Mouse (Mus musculus) right cerebral cortex, adult 18-20 months (tissue): ENCODE measurements around the gene 4930558C23Rik.
"Not testable (repeated sequence)": the region's sequence is repeated elsewhere in the genome, so short reads cannot be mapped to it uniquely, and the experiment has no call there.

Experiments
- DNase-seq: peaks from one replicate; pipeline ENCODE4 v3.0.0; 2022; ENCODE audit warnings: mixed read lengths

Gene 4930558C23Rik

DNA sequence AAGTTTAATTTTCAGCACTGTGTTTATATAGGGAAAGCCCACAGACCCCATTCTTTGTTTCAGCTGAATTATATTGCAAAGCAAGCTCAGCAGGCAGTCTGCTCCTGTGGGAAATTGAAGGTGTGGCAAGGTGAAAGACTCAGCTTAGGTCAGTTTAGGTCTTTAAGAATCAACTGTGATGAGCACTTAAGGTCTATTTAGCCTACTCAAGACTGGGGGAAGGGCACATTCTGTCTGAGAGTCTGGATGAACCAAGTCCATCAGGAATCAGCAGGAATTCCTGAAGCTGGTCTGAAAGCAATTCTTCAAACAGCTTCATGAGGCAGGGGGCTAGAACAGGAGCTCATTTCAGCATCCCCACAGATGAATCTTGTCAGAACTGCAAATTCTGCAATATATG lies 32.5 kb downstream of the 4930558C23Rik start:
- DNase-seq, result no peak

DNA sequence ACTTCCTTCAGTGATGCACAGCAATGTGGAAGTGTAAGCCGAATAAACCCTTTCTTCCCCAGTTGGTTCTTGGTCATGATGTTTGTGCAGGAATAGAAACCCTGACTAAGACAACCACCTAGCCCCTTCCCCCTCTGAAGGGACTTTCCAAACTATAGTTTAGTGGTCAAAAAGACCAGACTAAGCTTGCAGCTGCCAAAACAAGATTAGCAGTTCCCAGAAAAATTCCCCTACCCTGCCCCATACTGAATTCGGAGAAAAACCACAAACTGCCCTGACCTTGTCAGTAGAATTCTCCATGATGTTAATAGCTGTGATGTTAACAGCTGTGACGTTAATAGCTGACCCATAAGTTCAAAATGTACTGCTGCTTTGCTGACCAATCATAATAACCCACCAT lies 42.4 kb downstream of the 4930558C23Rik start:
- DNase-seq, result not testable (repeated sequence)

DNA sequence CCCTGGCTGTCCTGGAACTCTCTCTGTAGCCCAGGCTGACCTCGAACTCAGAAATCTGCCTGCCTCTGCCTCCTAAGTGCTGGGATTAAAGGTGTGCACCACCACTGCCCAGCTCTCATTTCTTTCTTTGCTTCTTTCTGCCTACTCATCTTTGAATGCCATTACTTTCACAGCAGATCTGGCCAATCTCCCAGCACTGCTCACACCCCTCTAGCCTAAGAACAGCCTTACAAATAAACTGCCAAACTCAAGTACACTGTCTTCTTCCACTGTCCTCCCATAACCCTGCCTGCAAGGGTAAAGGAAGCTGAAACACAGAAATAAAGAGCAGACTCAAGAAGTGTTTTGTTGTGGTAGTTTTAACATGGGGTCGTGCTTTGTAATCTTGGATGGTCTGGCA lies 44.9 kb downstream of the 4930558C23Rik start:
- DNase-seq, result peak; percentile 12

DNA sequence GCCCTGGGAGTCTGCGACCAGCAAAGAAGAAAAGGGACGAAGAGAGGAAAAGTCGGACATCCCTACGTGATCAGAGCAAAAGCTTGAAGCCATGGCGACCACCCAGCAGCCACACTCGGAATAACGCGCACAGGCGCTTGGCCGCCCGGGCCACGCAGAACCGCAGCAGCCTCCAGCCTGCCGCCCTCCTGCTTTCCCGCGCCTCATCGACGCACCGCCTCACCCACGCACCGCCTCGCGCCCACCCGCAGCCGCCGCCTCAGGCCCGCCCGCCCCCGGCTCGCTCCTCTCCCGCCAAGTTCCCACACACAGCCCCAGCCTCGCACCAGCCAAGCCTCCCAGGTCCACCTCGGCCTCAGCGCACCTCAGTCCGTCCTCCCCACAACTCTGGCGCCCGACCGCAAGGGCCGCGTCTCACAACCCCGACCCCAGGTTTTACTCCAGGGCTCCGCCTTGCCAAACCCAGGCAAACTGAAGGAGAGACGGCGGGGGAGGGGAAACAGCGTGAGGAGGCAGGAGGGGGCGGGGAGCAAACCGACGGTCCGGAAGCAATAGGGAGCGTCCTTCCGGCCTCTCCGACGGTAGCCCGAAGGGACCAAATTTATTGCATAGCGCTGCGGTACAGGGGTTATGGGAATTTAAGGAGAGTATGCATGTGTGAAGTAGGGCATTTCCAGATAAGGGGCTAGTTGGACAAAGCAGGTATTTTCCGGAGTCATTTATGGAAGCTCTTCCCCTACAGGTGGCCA lies 45.8 kb downstream of the 4930558C23Rik start, which contains the start of gene Setdb1:
Gene Setdb1, minus strand, starts transcription at position 502 of the 749 bp plus-strand sequence.
- DNase-seq, result peak; percentile 94

DNA sequence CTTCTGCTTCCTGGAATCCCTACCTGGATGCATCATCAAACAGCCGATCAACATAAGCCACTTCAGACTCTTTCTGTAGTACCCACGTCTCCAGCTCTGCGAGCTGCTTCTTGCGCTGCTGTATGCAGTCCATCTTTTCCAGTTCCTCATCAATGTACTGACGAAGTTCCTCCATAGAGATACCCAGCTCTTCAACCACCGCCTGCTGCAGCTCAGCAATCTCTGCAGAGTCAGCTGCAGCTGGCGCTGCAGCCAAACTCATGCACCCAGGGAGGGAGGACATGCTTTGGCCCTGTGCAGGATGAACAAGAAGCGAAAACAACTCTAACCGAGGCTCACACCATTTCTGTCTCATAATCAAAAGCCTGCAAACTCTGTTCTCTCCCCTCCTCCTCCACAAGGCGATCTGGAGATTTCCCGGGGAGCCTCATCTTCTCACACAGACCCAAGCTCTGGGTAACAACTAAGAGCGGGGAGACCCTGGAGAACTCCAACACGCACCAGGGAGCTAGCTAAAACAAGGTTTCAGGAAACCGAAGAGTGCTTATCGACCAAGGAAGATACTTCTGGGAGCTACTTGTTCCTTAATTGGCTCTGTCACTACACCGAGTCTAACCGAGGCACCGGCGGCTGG lies 46.6 kb downstream of the 4930558C23Rik start:
- not testable (repeated sequence) for DNase-seq

- no peak for DNase-seq
Measured at GRCm38 (mm10) chr3:95349491-95349890, 53.1 kb downstream of the 4930558C23Rik start.

DNA sequence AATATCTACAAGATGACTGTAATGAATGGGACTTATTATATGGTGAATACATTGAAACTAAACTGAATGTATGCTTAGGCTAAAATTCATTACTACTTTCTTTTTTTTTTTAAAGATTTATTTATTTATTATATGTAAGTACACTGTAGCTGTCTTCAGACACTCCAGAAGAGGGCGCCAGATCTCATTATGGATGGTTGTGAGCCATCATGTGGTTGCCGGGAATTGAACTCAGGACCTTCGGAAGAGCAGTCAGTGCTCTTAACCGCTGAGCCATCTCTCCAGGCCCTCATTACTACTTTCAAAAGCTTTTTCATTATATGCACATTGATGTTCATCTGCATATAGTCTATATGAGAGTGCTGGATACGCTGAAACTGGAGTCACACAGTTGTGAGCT lies 54.3 kb downstream of the 4930558C23Rik start:
- not testable (repeated sequence) for DNase-seq

DNA sequence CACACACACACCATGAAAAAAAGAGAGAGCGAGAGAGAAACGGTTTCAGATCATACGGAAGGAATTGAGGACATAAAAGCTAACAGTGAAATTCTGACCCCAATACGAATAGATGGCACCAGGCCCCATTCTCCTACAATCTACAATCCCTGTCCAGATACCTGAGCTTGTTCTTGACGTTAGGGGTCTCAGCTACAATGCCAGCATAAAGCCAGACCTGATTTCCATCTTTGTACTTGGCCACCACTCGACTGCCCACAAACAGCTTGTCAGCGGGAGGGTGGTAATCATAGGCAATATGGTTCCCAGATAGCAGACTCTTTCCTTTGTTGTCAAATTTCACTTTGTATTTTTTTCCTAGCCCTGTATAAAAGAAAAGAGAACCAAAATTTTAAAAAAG lies 56.2 kb downstream of the 4930558C23Rik start:
- DNase-seq, result no peak

DNA sequence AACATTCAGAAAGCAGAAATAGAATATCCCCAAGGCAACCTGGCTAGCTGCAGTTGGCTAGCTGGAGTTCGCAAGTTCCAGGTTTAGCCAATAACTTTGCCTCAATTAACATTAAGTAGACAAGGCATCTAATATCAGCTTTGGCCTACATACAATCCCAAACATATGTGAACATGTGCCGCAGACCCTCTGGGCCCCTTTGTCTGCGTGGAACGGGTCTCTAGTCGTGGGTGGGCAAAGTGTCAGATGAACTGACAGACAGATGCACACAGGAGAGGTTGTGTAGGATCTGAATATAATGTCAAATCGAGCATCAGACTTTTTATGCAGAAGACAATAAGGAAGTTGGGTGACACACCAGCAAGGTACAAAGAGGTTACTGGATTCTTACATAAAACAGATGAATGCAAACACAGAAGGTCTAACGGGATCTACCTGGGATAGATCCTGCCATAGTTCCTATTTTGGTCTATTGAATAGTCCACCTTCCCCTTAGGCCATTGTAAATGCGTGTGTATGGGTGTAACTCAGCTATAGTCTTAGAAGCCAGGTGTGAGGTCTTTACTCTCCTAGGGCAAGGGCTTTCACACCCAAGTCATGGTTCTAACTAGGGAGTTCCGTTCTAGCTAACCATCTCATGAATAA lies 59.2 kb downstream of the 4930558C23Rik start:
- DNase-seq, result not testable (repeated sequence)

DNA sequence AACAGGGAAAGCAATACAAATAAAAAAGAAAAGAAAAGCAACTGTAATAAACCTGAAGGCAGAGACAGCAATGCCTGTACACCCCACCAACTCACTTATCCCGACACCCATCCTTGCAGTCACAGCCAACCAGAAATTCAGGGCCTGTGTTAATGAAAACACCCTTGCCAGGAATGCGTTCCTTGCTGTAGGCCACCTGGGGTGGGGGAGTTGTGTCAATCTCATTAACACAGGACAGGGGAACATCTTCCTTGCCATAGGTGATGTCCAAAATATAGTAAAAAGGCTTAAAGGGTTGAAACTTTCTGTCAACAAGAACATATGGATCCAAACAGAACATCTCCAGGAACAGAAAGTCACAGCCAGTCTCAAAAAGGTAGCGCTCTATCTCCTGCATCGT lies 64.4 kb downstream of the 4930558C23Rik start:
- no peak for DNase-seq

- no peak for DNase-seq
Measured at GRCm38 (mm10) chr3:95337345-95337744, 65.3 kb downstream of the 4930558C23Rik start.
